Mouse (Mus musculus): ENCODE measurements around the gene Ripk3.

The Ripk3 gene

DNA sequence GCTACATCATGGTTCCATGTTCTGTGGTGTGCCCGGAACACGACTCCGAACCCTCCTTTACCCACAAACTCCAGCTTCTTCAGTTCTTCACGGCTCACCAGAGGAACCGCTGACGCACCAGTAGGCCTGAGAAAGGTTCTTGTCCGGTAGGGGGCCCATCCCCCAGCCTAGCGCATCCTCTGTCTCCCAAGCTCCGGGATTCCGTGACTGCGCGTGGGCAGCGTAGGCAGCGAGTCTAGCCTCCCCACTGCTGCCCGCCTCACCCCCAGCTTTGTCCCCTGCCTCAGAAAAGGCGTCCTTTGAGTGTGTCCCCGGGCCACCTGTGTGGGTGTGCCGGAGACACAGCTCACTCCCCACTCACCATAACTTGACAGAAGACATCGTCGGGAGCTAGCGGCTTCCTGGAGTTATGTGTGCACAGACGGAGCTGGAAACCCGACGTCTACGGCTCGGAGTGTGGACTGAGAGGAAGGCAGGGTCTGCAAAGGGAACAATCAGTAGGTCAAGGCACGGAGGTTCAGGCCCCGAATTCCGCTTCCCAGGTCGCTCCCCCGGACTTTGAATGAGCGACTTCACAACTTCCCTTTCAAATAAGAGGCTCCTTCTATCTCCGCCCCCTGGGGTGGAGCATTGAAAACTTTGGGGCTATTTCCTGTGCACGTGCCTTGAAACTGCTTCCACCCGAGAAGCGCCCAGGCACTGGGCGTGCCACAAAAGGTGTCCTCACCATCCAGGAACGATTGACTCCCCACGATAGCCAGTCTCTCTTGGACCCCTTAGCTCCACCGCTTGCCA, at the start of gene Ripk3:
Gene Ripk3 (minus strand): TSS at position 610 of the 795 bp plus-strand sequence.
- DNase-seq, result peak; percentile 76 to 77

DNA sequence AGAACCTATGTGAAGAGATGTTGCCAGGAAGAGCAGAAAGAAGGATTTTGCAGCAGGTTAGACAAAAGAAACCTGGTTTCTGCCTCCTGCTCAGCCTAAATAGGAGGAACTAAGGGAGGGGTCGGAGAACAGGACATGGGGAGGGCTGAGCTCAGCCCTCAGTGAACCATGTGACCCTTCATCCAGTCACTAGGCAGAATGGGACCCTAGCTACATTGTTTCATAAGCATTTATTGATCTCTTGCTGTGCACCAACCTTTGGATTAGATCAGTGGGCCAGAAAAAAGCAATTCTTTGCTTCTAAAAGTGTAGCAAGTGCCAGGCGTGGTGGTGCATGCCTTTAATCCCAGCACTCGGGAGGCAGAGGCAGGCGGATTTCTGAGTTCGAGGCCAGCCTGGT, 49.6 kb upstream of the Ripk3 start:
- no peak for DNase-seq

DNA sequence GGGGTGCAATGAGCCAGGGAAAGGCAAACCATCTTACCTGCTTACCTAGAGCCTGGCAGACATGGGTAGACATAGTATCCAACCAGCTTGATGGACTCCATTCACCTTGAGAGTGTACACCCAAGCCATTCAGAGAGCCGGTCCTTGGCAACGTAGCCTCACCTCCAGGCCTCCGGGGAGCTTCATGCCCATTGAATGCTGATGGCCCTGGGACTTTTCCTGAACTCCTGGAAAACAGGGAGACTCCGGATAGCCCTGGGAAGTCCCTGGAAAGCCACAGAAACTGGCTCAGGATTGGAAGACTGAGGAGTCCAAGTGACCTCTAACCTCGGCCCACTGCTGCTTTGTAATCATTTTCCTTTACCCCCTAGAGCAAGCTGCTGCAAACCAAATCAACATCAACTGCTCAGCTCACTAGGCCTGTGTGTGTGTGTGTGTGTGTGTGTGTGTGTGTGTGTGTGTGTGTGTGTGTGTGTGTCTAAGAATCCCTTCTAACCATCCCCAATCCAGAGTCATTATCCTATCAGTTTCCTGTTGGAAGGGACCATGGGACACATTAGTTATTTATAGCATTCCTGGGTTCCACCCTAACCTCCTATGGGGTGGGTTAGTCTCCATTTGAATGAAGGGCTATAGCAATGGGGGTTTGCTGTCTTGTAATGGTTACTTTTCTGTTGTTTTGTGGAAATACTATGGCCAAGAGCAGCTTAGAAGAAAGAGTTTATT, 46.3 kb upstream of the Ripk3 start:
- no peak for DNase-seq

DNA sequence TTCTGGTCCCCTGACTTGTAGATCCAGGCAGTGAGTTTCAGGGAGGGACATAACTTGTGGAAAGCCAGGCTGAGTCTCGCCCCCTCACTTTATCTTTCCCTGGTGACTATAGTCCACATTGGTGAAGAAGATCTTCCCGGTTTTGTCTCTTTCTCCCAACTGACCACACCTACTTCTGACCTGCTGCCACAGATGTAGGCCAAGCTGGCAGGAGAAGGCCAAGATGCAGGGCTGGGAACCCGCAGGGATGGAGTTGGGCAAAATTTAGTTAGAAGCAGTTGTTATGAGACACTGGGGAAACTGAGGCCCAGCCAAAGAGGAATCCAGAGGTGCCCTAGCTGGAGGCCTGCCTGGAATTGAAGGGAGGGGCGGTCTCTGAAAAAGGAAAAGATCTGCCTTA, 44.5 kb upstream of the Ripk3 start:
- no peak for DNase-seq

- no peak for DNase-seq
Measured at GRCm38 (mm10) chr14:55830331-55830730, 41.7 kb upstream of the Ripk3 start.

DNA sequence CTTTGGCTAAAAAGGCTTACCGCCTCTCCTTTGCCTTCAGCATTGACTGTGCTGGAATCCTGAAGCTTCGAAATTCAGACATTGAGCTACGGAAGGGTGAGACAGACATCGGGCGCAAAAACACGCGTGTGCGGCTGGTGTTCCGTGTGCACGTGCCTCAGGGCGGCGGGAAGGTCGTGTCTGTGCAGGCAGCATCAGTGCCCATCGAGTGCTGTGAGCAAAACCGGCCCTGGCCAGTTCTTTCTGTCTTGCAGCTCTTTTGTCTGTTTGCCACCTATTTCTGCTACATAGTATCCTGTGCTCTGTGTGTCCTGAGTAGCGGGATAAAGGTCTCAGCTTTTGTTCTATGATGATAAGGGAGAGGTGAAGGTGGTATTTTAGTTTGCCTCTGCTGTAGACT, 41.2 kb upstream of the Ripk3 start:
- no peak for DNase-seq

DNA sequence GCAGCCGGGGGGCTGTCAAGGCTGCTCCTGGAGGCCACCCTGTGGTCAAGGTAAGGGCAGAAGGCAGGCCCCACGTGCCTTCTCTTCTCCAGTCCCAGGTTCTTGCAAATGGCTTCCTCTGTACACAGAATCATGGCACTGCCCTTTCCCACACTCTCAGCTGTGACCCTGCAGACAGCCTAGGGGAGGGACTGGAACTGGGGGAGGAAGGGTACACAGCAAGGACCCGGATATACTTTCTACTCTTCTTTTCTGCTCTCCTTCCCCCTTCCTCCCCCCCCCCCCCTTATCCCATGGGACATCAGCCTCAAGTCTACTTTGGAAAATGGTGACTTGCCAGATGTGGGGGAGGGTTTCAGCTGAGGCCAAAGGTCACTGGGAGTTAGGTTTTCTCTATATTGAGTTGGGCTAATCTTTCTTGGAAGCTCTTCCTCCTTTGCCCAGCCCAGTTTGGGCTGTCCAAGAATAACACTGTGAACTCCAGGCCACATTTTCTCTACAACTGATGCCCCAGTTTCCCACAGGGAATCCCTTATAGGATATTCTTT, 40.1 kb upstream of the Ripk3 start:
- DNase-seq, result no peak

DNA sequence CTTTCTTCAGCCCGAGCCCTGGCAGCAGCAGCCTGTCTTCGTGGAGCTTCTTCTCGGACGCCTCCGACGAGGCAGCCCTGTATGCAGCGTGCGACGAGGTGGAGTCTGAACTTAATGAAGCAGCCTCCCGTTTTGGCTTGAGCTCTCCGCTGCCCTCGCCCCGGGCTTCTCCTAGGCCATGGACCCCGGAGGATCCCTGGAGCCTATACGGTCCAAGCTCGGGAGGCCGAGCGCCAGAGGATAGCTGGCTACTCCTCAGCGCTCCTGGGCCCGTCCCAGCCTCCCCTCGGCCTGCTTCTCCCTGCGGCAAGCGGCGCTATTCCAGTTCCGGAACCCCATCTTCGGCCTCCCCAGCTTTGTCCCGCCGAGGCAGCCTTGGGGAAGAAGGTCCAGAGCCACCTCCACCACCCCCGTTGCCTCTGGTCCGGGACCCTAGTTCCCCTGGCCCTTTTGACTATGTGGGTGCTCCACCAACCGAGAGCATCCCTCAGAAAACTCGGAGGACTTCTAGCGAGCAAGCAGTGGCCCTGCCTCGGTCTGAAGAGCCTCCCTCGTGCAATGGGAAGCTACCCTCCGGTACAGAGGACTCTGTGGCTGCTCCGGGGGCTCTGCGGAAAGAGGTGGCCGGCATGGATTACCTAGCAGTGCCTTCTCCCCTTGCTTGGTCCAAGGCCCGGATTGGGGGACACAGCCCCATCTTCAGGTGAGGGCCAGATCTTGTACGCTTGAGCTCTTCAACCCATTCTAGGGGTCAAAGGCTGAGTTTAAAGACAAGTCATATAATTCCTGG, 38.1 kb upstream of the Ripk3 start:
- no peak for DNase-seq

DNA sequence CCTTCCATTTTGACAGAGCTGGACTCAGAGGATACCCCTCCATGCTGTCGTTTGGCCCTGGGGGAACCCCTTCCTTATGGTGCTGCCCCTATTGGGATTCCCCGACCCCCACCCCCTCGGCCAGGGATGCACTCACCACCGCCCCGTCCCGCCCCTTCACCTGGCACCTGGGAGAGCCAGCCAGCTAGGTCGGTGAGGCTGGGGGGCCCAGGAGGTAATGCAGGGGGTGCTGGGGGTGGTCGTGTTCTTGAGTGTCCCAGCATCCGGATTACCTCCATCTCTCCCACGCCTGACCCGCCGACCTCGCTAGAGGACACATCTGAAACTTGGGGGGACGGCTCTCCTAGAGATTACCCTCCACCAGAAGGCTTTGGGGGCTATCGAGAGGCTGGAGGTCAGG, 37.5 kb upstream of the Ripk3 start:
- DNase-seq, result no peak

- peak in 1 of 2 experiments; percentile 18 for DNase-seq
Measured at GRCm38 (mm10) chr14:55825216-55826051, 36.8 kb upstream of the Ripk3 start.

DNA sequence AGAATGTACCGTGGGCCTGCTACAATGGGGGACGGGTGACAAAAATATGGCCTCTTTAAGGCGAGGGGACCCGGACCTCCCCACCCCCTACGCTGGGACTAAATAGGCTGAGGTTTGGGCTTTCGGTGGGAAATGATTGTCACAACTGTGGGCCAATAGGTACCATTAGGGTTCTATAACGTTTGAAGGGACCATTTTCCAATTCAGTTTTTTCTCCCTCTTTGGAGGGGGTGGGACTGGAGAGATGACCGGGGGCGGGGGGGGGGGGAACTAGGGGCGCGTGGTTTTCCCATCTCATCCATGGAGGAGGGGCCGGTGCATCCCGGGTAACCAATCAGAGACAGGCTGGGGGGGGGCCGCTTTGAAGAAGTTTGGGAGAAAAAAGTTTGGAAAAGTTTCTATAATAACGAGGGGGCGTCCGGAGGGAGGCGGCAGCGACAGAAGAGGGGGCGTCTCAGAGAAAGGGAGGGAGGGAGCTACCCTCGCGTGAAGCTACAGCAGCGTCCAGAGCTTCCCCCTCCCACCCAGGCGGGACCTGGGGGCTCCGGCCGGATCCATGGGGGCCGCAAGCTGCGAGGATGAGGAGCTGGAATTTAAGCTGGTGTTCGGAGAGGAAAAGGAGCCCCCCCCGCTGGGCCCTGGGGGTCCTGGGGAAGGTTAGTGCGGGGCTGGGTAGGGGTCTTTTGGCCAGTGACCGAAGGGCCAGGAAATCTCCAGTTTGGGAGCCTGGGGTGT, 36.0 kb upstream of the Ripk3 start:
- no peak for DNase-seq

GRCm38 (mm10) chr14:55824001-55824480, 35.4 kb upstream of the Ripk3 start:
- DNase-seq, result no peak

GRCm38 (mm10) chr14:55822991-55823762, 34.5 kb upstream of the Ripk3 start, which contains the start of gene Nfatc4:
TSS of gene Nfatc4 (plus strand) at chr14:55823144.
- DNase-seq, result peak; percentile 16 to 34

DNA sequence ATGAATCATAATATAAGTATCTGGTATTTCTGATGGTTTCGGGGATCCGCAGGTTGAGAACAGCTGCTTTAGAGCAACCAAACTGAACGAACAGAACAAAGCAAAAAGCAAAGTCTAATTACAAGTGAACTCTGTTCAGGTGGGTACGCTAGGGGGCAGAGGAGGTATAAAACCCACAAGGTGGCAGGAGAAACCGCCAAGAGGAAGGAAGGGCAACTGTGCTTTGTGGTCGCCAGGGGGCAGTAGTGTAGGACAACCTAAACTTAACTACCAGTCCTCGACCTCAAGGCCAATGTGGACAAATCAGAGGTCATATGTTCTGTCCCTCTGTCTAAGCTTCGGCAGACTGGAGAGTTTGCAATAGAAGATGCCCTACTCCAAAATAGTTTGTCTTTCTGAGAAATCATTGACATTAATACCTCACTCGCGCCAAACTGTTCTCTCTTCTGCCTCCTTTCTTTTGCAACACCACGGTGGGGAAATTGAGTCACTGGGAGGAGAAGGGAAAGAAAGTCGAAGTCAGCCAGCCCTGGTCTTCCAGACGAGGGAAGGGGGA, 33.8 kb upstream of the Ripk3 start:
- peak; percentile 66 to 68 for DNase-seq

- no peak for DNase-seq
Measured at GRCm38 (mm10) chr14:55820576-55820975, 31.9 kb upstream of the Ripk3 start.

DNA sequence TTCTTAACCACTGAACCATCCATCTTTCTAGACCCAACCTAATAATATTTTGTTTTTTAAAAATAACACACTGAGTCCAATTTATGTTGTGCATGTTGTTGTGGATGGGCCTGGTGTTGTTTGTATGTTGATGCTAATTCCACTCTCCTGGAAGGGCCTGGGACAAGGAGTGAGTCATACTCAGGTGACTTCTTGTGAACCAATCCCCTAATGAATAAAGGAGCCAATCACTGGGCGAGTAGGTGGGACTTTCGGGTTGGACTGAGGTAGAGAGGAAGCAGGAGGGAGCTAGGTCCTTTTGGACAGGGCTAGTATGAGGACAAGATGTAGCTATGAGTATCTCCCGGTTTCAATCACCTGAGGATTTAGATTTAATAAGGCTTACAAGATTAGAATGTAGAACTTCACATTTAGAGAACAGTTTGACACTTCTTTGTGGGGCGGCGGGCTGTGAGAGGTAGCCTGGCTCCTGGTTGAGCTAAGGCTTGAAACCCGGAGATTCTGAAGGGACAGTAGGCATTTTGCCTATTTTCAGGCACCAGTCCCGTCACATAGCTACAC, 31.3 kb upstream of the Ripk3 start:
- DNase-seq, result no peak

DNA sequence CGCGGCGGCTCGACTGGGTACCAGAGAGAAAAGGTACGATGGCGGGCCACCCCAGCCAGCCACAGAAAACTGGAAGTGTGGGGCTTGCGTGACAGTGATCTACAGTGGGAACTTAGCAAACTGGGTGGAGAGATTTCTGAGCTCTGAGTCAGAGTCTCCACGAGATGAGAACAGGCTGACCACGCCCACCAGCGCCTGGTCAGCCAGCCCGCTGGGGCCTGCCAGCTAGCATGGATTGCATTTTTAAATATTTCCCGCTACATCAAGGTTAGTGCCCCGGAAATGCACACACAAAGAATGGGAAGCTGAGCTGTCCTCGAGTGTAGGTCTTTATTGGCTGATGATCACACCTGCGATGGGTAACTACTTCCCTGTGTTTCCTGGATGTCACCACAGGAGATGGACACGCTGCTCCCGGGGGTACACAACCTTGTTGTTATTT, 26.7 kb upstream of the Ripk3 start:
- DNase-seq, result no peak

- peak; percentile 28 to 30 for DNase-seq
Measured at GRCm38 (mm10) chr14:55814885-55815284, 26.2 kb upstream of the Ripk3 start.

DNA sequence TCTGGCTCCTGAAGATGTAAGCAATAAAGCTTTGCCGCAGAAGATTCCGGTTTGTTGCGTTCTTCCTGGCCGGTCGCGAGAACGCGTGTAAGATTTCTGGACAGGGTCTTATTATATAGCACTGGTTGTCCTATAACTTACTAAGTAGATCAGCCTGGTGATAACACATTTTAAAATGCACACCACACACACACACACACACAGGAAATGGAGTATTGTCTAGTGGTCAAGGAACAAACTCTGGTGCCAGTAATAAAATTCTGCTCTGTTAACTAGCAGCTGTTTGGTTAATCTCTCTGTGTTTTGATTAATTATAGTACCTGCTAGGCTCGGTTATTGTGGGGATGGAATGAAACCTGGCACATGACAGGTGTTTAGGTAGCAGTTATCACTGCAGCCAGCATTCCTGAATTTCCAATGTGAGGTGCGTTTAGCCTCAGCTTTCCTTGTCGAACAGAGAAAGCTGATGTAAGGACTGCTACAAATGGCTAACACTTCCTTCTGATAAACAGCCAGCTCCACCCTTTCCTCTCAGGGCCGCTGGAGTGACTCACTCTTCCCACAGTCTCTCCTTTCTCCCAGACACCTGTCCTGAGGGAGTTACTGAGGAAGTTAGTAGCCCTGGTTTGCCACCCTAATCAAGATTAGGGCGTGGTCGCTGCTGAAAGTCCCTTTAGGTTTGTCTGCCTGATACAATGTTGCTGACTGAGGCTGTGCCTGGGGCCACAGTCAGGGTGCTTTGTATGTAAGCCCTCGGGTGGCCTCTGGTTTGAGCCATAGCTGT, 6.9 kb upstream of the Ripk3 start:
- DNase-seq, result no peak

Data from thymus, postnatal 36 days (tissue).